Mouse (Mus musculus) brain, embryonic 14.5 days (tissue): ENCODE measurements around the gene Gtpbp3.

Experiments
- CTCF ChIP-seq: fragments of 200-500 bp; IDR thresholded peaks from 2 replicates; pipeline ENCODE4 v1.5.1; 2012; ENCODE audit warnings: inconsistent platforms, mild to moderate bottlenecking, moderate library complexity, borderline replicate concordance; ENCODE audit not compliant: insufficient read depth, insufficient read length; ENCODE audit errors: extremely low read depth
- POLR2A ChIP-seq: fragments of 200-500 bp; IDR thresholded peaks from 2 replicates; pipeline ENCODE4 v1.6.1; 2012; ENCODE audit warnings: mild to moderate bottlenecking, inconsistent platforms, borderline replicate concordance; ENCODE audit not compliant: poor library complexity, insufficient read depth, insufficient read length, severe bottlenecking; ENCODE audit errors: extremely low read depth

DNA sequence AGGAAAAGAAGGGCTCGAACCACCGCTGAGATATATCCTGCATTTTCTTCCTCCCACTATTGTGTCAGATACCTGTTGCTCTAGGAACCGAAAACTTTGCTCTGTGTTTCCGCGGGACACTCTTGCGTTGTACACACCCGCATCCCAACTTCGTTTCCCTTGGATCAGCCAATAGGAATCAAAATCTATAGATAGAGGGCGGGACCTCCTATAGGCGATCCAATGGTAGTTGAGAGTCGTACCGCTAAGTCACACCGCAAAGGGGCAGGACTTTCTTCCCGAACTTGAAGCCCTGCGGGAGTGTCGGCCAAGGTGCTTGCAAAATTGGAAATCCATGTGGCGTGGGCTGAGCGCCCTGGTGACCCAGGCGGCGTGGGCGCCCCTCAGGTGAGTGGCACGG lies 551 bp downstream of the Gtpbp3 start:
- TF ChIP-seq CTCF (no peak), POLR2A (no peak)
